Mouse (Mus musculus): ENCODE results near the gene Gm26657. TPM values are rescaled to one million over a fixed set of nuclear protein-coding genes. Genes with fewer than 3 reads are reported as not detected.

The Gm26657 gene
- polyA plus RNA-seq, 1 experiment from 2014 or later, result not detected

GRCm38 (mm10) chr4:56725839-56726238, 14.0 kb upstream of the Gm26657 start:
- Histone ChIP-seq H3K27me3 (ENCODE audit: low read depth, poor library complexity, severe bottlenecking) (no peaks in the 10 kb centered on the region), H3K9me3 (replicated peaks) (no peaks in the 10 kb centered on the region), H3K27ac (no peak overlapping the region), H3K36me3 (no peaks in the 10 kb centered on the region), H3K4me1 (no peaks in the 10 kb centered on the region), H3K4me3 (no peak overlapping the region)
- 67% methylated on average over 8 of the region's 8 CpGs for WGBS
- DNase-seq (ENCODE audit: low spot score), result no peak

DNA sequence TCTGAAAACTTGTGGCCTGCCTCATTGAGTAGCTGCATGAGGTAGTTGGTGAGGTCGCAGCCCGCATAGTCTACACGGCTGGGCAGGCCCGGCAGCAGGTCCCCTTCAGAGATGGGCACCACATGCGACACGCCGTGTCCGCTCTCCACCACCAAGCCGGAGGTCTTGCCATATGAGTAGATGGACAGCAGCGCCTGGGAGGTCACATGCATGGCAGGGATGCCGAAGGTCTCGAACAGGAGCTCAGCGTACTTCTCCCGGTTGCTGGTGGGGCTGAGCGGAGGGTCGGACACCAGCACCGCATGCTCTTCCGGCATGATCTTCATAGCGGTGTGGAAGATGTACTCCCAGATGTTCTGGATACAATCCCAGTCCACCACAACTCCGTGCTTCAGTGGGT, 741 bp downstream of the Gm26657 start:
- H3K27ac ChIP-seq, result no peak overlapping the region
- H3K4me3 ChIP-seq, result no peak overlapping the region
- 96% methylated on average over 20 of the region's 20 CpGs for WGBS
- peaks cover 24% of the 10 kb centered on the region for H3K36me3 ChIP-seq
- no peak for DNase-seq (ENCODE audit: low spot score)
- H3K27me3 ChIP-seq (ENCODE audit: low read depth, poor library complexity, severe bottlenecking), result no peaks in the 10 kb centered on the region
- H3K9me3 ChIP-seq (replicated peaks), result no peaks in the 10 kb centered on the region
- no peaks in the 10 kb centered on the region for H3K4me1 ChIP-seq

DNA sequence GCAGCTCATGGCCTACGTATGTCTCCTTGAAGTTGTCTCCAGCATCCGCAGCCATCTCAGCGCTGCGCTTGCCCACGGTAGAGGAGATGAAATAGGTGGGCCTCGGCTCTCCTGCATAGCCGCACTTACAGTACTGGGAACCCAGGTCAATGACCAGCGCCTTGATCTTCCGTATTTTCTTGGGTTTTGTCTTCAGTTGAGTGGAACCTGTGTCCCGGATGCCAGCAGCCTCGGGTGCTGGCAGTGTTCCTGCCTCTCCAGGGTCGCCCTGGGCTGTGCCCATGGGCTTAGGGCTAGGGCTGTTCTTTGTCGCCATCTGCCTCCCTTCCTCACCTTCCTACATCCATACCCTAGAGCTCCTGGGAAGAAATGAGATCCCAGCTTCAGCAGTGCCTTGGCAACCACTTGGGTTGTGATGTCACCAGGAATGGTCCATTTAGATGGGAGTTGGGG, 1.2 kb downstream of the Gm26657 start, which contains the start of gene Actl7b:
Actl7b (minus strand) TSS at position 403 of the 453 bp plus-strand sequence.
- no peak for DNase-seq (ENCODE audit: low spot score)
- 94% methylated on average over 13 of the region's 13 CpGs for WGBS

DNA sequence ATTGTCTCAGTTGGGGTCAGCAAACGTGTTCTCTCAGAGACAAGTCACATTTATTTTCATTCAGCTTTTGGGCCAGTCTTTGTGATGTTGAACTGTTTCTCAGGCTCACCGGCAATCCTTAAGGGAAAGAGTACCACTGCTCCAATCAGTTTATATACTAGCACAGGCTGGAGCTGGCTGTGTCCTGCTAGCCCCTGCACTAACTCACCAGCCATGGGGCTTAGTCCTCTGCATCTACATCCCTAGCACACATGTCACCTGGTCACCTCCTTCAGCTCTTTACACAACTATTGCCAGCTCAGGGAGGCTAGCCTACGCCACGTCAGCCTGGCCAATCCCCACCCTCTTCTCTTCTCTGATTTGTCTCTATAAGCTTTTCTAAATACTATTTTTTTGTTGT, 2.8 kb downstream of the Gm26657 start:
- no peak overlapping the region for H3K27ac ChIP-seq
- H3K36me3 ChIP-seq, result peaks cover 45% of the 10 kb centered on the region
- WGBS, result 90% methylated on average over 4 of the region's 4 CpGs
- no peaks in the 10 kb centered on the region for H3K27me3 ChIP-seq (ENCODE audit: low read depth, poor library complexity, severe bottlenecking)
- DNase-seq (ENCODE audit: low spot score), result no peak
- no peak overlapping the region for H3K4me3 ChIP-seq
- no peaks in the 10 kb centered on the region for H3K4me1 ChIP-seq
- H3K9me3 ChIP-seq (replicated peaks), result no peaks in the 10 kb centered on the region

More for the DNA sequence above, 1.2 kb downstream of the Gm26657 start, which contains the start of gene Actl7b:
- no peaks in the 10 kb centered on the region for H3K27me3 ChIP-seq (ENCODE audit: low read depth, poor library complexity, severe bottlenecking)
- peaks cover 29% of the 10 kb centered on the region for H3K36me3 ChIP-seq
- H3K9me3 ChIP-seq (replicated peaks), result no peaks in the 10 kb centered on the region
- no peaks in the 10 kb centered on the region for H3K4me1 ChIP-seq
- no peak within 1 kb of the TSS for H3K27ac ChIP-seq
- no peak within 1 kb of the TSS for H3K4me3 ChIP-seq

DNA sequence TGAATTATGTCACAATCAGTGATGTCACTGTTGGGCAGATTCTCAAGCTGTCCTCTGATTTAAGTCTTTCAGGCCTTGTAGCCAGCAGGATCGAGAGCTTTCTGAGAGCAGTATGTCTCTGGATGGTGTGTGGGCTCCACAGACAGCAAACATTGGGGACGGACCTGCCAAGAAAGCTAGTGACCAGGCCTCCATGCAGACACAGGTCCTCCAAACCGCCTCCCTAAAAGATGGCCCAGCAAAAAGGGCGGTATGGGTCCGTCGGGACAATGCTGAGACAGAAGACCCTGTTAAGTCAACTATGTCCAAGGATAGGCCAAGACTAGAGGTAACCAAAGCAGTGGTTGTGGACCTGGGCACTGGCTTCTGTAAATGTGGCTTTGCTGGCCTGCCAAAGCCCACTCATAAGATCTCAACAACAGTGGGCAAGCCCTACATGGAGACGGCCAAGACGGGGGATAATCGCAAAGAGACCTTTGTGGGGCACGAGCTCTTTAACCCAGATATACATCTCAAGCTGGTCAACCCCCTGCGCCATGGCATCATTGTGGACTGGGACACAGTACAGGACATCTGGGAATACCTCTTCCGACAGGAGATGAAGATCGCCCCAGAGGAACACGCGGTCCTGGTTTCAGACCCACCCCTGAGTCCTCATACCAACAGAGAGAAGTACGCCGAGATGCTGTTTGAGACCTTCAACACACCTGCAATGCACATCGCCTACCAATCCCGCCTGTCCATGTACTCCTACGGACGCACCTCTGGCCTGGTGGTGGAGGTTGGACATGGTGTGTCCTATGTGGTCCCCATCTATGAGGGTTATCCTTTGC, 3.7 kb downstream of the Gm26657 start, which contains the start of gene Actl7a:
Actl7a (plus strand) TSS at position 51 of the 833 bp plus-strand sequence.
- Histone ChIP-seq H3K36me3 (peaks cover 53% of the 10 kb centered on the region), H3K4me1 (no peaks in the 10 kb centered on the region), H3K27me3 (ENCODE audit: low read depth, poor library complexity, severe bottlenecking) (no peaks in the 10 kb centered on the region), H3K4me3 (no peak within 1 kb of the TSS), H3K9me3 (replicated peaks) (no peaks in the 10 kb centered on the region), H3K27ac (no peak within 1 kb of the TSS)
- DNase-seq (ENCODE audit: low spot score), result no peak
- WGBS, result 98% methylated on average over 21 of the region's 21 CpGs

DNA sequence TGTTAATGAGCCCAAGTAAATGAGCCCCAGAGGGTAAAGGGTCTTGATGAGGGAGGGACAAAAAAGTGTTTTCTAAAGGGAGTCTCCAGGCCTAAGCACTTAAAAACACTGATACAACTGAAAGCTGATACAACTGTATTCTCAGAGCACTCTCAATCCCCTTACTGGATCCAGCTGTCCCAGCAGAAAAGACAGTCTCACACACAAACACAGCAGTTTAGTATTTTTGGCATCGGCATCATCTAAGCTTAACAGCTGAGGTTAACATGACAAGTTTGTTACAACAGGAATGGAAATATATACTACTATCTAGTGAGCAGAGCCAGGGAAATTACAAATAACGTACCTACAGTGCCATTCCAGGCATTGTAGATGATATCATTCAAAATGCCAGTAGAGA, 6.5 kb downstream of the Gm26657 start:
- no peak overlapping the region for H3K4me3 ChIP-seq
- H3K27ac ChIP-seq, result no peak overlapping the region
- H3K9me3 ChIP-seq (replicated peaks), result no peaks in the 10 kb centered on the region
- DNase-seq (ENCODE audit: low spot score), result no peak
- WGBS, result 98% methylated on average over 2 of the region's 2 CpGs
- H3K27me3 ChIP-seq (ENCODE audit: low read depth, poor library complexity, severe bottlenecking), result no peaks in the 10 kb centered on the region
- no peaks in the 10 kb centered on the region for H3K4me1 ChIP-seq
- peaks cover 80% of the 10 kb centered on the region for H3K36me3 ChIP-seq

DNA sequence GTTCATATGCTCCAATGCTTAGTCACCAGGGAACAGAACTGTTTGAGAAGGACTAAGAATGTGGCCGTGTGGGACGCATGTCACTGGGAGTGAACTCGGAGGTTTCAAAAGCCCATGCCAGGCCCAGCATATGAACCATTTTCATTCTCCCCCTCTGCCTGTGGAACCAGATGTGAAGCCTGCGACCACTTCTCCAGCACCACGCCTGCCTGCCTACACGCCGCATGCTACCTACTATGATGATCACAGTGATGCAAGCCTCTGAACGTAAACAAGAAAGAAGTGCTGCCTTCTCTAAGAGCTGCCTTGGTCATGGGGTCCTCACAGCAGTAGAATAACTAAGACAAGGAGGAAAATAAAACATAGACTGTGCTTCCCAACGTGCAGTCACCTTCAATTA, 7.6 kb downstream of the Gm26657 start:
- Histone ChIP-seq H3K4me3 (no peak overlapping the region), H3K4me1 (no peaks in the 10 kb centered on the region), H3K36me3 (peaks cover 89% of the 10 kb centered on the region), H3K9me3 (replicated peaks) (no peaks in the 10 kb centered on the region), H3K27me3 (ENCODE audit: low read depth, poor library complexity, severe bottlenecking) (no peaks in the 10 kb centered on the region), H3K27ac (no peak overlapping the region)
- 96% methylated on average over 9 of the region's 9 CpGs for WGBS
- DNase-seq (ENCODE audit: low spot score), result no peak

DNA sequence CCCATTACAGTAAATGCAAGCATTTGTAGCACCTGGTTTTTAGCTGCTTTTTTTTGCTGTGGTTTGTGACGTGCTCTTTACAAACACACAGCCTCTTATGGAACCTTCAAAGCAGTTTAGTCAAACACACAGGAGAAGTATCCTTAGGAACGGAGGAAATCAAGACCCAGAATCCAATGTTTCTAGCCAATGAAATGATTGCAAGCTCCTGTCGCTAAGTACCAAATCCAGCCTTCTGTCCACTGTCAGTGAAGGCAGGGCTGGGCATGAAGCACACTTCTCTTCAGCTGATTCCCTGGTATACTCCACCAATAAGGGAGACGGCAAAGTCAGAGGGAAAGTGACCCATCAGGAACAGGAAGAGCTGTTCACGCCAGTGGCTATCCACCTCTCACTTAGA, 16.2 kb downstream of the Gm26657 start:
- no peak overlapping the region for H3K27ac ChIP-seq
- H3K27me3 ChIP-seq (ENCODE audit: low read depth, poor library complexity, severe bottlenecking), result no peaks in the 10 kb centered on the region
- WGBS, result 94% methylated on average over 5 of the region's 5 CpGs
- H3K9me3 ChIP-seq (replicated peaks), result no peaks in the 10 kb centered on the region
- no peak overlapping the region for H3K4me3 ChIP-seq
- H3K4me1 ChIP-seq, result no peaks in the 10 kb centered on the region
- peaks cover 97% of the 10 kb centered on the region for H3K36me3 ChIP-seq
- DNase-seq (ENCODE audit: low spot score), result no peak

DNA sequence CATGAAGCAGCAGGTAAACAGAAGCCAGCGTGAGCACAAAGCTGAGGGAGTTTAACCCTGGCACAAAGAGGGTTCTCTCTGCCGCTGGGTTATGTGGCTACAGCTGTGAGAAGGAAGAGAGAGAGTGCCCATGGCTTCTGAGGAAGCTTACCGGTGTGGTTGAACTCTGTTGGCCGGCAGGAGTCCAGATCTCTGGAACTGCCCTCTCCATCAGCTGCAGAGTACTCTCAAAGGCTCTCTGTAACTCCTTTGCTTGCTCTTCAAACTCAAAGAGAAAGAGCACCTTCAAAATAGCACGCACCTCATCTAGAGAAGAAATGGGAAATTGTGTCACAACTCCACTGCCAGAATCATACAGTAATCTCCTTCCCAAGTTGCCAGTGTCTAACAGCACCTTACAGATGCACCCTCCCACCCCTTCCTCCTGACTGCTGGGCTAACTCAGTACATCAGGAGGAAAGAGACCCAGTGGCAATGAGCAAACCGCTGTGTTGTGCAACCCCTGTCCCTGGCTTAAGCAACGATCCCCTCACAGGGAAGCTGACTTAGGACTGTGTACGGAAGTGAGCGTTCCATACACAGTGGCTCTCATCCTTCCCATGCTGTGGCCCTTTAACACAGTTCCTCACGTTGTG, 17.2 kb downstream of the Gm26657 start:
- H3K36me3 ChIP-seq, result peaks cover 97% of the 10 kb centered on the region
- DNase-seq (ENCODE audit: low spot score), result no peak
- H3K4me1 ChIP-seq, result no peaks in the 10 kb centered on the region
- H3K27me3 ChIP-seq (ENCODE audit: low read depth, poor library complexity, severe bottlenecking), result no peaks in the 10 kb centered on the region
- no peak overlapping the region for H3K27ac ChIP-seq
- WGBS, result 94% methylated on average over 10 of the region's 10 CpGs
- H3K4me3 ChIP-seq, result no peak overlapping the region
- no peaks in the 10 kb centered on the region for H3K9me3 ChIP-seq (replicated peaks)

- Histone ChIP-seq H3K4me1 (no peaks in the 10 kb centered on the region), H3K9me3 (replicated peaks) (no peaks in the 10 kb centered on the region), H3K27ac (no peak overlapping the region), H3K36me3 (peaks cover 100% of the 10 kb centered on the region), H3K27me3 (ENCODE audit: low read depth, poor library complexity, severe bottlenecking) (no peaks in the 10 kb centered on the region), H3K4me3 (no peak overlapping the region)
- 97% methylated on average over 1 of the region's 1 CpGs for WGBS
- no peak for DNase-seq (ENCODE audit: low spot score)
Measured at GRCm38 (mm10) chr4:56757693-56758092, 17.8 kb downstream of the Gm26657 start.

- H3K27ac ChIP-seq, result no peak overlapping the region
Measured at GRCm38 (mm10) chr4:56767861-56768284, 28.0 kb downstream of the Gm26657 start.

GRCm38 (mm10) chr4:56768913-56769312, 29.0 kb downstream of the Gm26657 start:
- Histone ChIP-seq H3K27ac (no peak overlapping the region), H3K4me1 (no peaks in the 10 kb centered on the region), H3K9me3 (replicated peaks) (no peaks in the 10 kb centered on the region), H3K4me3 (no peak overlapping the region), H3K27me3 (ENCODE audit: low read depth, poor library complexity, severe bottlenecking) (no peaks in the 10 kb centered on the region), H3K36me3 (peaks cover 100% of the 10 kb centered on the region)
- 92% methylated on average over 7 of the region's 7 CpGs for WGBS
- no peak for DNase-seq (ENCODE audit: low spot score)

More at GRCm38 (mm10) chr4:56767861-56768284, 28.0 kb downstream of the Gm26657 start:
- H3K9me3 ChIP-seq (replicated peaks), result no peaks in the 10 kb centered on the region
- no peak for DNase-seq (ENCODE audit: low spot score)
- 82% methylated on average over 5 of the region's 5 CpGs for WGBS
- H3K4me1 ChIP-seq, result no peaks in the 10 kb centered on the region
- H3K4me3 ChIP-seq, result no peak overlapping the region
- peaks cover 100% of the 10 kb centered on the region for H3K36me3 ChIP-seq
- H3K27me3 ChIP-seq (ENCODE audit: low read depth, poor library complexity, severe bottlenecking), result no peaks in the 10 kb centered on the region

GRCm38 (mm10) chr4:56771065-56771464, 31.2 kb downstream of the Gm26657 start:
- no peaks in the 10 kb centered on the region for H3K4me1 ChIP-seq
- DNase-seq (ENCODE audit: low spot score), result no peak
- H3K4me3 ChIP-seq, result no peak overlapping the region
- H3K27ac ChIP-seq, result no peak overlapping the region
- H3K36me3 ChIP-seq, result peaks cover 100% of the 10 kb centered on the region
- no peaks in the 10 kb centered on the region for H3K9me3 ChIP-seq (replicated peaks)
- WGBS, result 79% methylated on average over 1 of the region's 1 CpGs
- no peaks in the 10 kb centered on the region for H3K27me3 ChIP-seq (ENCODE audit: low read depth, poor library complexity, severe bottlenecking)

All from limb, embryonic 10.5 days (tissue).